Mouse (Mus musculus): Measurements from ENCODE around the gene Emid1.

- TF ChIP-seq EP300 (IDR thresholded peaks at IDR 0.05; ENCODE audit: low read length) (no peak), CTCF (conservative IDR thresholded peaks at IDR 0.05 in 1 of 2, IDR thresholded peaks at IDR 0.05 in 1 of 2; ENCODE audit: low read depth in 2 of 2, low read length in 2 of 2) (no peak), JUND (conservative IDR thresholded peaks at IDR 0.05; ENCODE audit: low read depth, low read length) (no peak), POLR2A (IDR thresholded peaks at IDR 0.05; ENCODE audit: low read depth, low read length) (no peak), GABPA (IDR thresholded peaks at IDR 0.05; ENCODE audit: insufficient replicate concordance, low read depth, low read length) (no peak), E2F4 (IDR thresholded peaks at IDR 0.05; ENCODE audit: insufficient replicate concordance, low read depth, low read length) (no peak), HCFC1 (IDR thresholded peaks at IDR 0.05; ENCODE audit: low read depth, low read length) (no peak)
These were observed 24.6 kb upstream of the Emid1 start for GRCm38 (mm10) chr11:5176685-5177084.
